ENCODE assay signal across 14 mouse cellular contexts in genomic region chr1:135168453-135169200, GRCm38 (mm10). TPM values are rescaled to one million over a fixed set of nuclear protein-coding genes. Genes with fewer than 3 reads are reported as not detected.
"Had no signal": no experiment of that assay in that cellular context is flagged by ENCODE, and none has a peak within 500 bp of the region (broad histone marks: within the 10 kb centered on the region; RNA-seq: fewer than 3 reads in every experiment).

No protein-coding gene starts in this region.

- ATAC-seq: inflammation-experienced regulatory T-cells, adult 6 months; intestine, postnatal 0 days; midbrain, embryonic 13.5 days had no signal

- DNase-seq: liver, embryonic 13.5 days; lung, adult 18-20 months; right cerebral cortex, adult 18-20 months; right cerebral cortex, postnatal 25 days; thymus, adult 18-20 months; thymus, postnatal 25 days had no signal

- H3K36me3 ChIP-seq: hindbrain, embryonic 12.5 days; limb, embryonic 15.5 days; liver, embryonic 13.5 days; midbrain, embryonic 13.5 days had no signal

- H3K9ac ChIP-seq: hindbrain, embryonic 12.5 days; limb, embryonic 15.5 days; liver, embryonic 13.5 days; midbrain, embryonic 13.5 days had no signal

- H3K4me2 ChIP-seq: hindbrain, embryonic 12.5 days; limb, embryonic 15.5 days; liver, embryonic 13.5 days; midbrain, embryonic 13.5 days had no signal

- H3K27me3 ChIP-seq: hindbrain, embryonic 12.5 days; limb, embryonic 15.5 days; midbrain, embryonic 13.5 days had no signal

- H3K4me1 ChIP-seq: hindbrain, embryonic 12.5 days; midbrain, embryonic 13.5 days had no signal

- H3K4me3 ChIP-seq: hindbrain, embryonic 12.5 days; left cerebral cortex, adult 2 months; limb, embryonic 15.5 days; liver, embryonic 13.5 days; midbrain, embryonic 13.5 days had no signal

- H3K27ac ChIP-seq: hindbrain, embryonic 12.5 days; left cerebral cortex, adult 2 months; limb, embryonic 15.5 days; liver, embryonic 13.5 days; midbrain, embryonic 13.5 days had no signal

- H3K9me3 ChIP-seq: hindbrain, embryonic 12.5 days; limb, embryonic 15.5 days; liver, embryonic 13.5 days; midbrain, embryonic 13.5 days had no signal

RNA-seq across cellular contexts. Expression of gene Gpr37l1, which starts 1.1 kb away (rescaled TPM):
- total RNA-seq: megakaryocyte-erythroid progenitor cell, adult 5-6 weeks had no signal
- polyA plus RNA-seq: inflammation-experienced regulatory T-cells, adult 6 months; limb, embryonic 15.5 days; liver, embryonic 13.5 days; lung, embryonic 16.5 days had no signal
